Mouse (Mus musculus): ENCODE measurements around the gene Snrpc.

Gene Snrpc

GRCm38 (mm10) chr17:27866737-27867136, 28.8 kb downstream of the Snrpc start:
- no peak for DNase-seq

DNA sequence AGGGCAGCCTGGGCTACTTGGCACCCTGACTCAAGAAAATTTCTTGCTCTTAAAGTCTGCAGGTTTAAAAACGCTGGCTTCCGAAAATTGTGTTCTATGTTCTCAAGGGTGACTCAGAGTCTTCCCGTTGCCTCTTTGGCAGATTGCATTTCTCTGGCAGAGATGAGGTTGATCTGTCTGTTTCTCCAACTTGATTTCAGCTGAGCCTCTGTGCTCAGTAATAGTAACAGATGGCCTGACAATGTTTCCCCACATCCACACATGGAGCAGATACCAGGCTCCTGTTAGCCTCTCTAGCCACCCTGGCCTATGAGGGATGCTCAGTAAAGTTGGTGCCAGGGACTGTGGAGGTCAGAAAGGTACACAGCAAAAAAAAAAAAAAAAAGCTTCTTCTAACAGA, 33.9 kb downstream of the Snrpc start:
- DNase-seq = peak; percentile 63 to 71

- DNase-seq = no peak
Observed at GRCm38 (mm10) chr17:27873583-27873982, 35.6 kb downstream of the Snrpc start.

GRCm38 (mm10) chr17:27874510-27874909, 36.6 kb downstream of the Snrpc start:
- DNase-seq = no peak

DNA sequence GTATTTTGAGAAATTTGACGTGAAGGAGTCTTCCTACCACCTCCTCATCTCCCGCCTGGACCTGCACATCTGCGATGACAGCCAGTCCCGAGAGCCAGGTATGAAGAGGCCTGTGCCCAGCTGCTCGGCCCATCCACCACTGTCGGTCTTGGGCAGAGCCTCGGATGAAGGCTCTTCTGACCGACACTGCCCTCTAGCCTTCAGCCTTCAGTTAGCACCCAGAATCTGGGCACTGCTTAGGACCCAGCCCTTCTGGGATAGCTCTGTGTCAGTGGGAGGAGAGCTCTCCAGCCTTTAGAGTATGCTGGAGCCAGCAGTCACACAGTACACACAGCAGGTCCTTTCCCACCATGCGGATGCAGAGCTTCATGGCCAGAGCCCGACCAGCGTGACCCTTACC, 43.6 kb downstream of the Snrpc start:
- DNase-seq = peak; percentile 34 to 62

DNA sequence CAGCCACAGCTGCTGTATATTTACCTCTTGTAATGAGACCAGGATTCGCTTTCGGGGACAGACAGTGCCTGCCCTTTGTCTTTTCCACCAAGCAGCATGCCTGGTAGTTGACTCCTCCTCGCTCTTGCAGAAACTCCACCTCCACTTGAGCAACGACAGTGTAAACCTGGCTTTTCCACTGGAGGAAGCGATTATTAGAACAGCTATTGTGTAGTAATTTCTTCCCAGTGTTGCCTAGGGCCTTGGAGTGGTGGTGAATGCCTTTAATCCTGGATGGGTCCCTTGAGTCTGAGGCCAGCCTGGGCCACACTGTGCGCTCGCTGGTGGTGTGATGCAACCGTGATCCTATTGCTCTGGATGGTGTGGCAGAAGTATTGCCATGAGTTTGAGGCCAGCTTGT, 45.2 kb downstream of the Snrpc start:
- DNase-seq = no peak

GRCm38 (mm10) chr17:27883994-27884393, 46.0 kb downstream of the Snrpc start:
- no peak for DNase-seq

- peak; percentile 50 to 66 for DNase-seq
Observed at GRCm38 (mm10) chr17:27886499-27887210, 48.7 kb downstream of the Snrpc start.

All from cerebellum, postnatal 25 days (tissue).